Mouse (Mus musculus): ENCODE measurements around the gene Sf3a1.
A peak's percentile ranks its signal among the peaks of the same experiment; 100 is the strongest.
"Not testable (repeated sequence)": the region's sequence is repeated elsewhere in the genome, so short reads cannot be mapped to it uniquely, and the experiment has no call there.

The Sf3a1 gene

GRCm38 (mm10) chr11:4185480-4185879 lies 25.3 kb downstream of the Sf3a1 start:
- DNase-seq (ENCODE audit: low spot score) = not testable (repeated sequence)

DNA sequence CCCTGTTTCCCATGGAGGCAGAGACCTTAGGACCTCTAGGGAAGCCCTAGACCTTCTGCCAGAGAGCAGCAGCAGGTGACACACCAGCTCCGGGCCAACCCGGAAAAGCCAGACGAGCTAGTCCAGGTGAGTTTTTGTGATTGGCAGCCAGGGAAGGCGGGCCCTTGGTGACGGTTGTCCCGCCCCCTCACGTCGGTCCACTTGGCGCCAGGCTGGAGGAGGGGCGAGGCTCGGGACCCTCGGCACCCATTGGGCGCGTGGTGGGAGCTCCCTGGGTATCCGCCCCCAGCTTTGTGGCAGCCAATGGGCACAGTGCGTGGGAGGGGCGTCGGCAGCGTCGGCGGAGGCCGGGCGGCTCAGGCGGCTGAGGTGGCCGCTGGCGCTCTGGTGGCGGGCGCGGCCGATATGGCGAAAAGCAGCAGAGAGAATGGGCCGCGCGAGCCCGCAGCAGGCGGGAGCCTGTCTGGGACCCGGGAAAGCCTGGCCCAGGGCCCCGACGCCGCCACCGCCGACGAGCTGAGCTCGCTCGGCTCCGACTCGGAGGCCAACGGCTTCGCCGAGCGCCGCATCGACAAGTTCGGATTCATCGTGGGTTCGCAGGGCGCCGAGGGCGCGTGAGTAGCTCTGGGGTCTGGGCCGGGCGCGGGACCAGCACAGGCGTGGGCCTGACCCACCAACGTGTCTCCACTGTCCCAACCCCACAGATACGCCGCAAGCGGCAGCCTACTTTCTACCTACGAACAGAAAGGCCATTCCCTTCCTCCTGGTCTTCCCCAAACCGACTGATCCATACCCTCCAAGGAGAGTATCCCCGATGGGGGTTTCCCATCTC lies 26.6 kb downstream of the Sf3a1 start, which contains the start of gene Tbc1d10a:
TSS of gene Tbc1d10a (plus strand) at position 304 of the 832 bp plus-strand sequence.
- peak; percentile 92 for DNase-seq (ENCODE audit: low spot score)

DNA sequence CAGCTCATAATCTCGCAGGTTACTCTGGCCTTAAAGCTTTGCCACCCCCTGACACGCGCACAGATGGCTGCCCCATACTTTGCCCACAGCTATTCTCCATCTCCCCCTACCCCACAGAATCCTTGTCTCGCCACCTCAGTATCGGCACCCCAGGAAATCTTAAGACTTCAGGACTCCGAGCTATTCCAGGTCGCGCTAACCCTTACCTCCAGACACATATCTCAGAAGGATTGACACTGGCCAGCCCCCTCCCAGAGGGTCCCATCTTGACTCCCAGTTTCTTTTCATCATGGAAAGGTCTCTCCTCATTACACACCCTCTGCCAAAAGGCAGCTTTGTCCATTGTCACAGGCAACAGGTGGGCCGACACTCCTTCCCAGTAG lies 27.2 kb downstream of the Sf3a1 start:
- DNase-seq (ENCODE audit: low spot score) = no peak

DNA sequence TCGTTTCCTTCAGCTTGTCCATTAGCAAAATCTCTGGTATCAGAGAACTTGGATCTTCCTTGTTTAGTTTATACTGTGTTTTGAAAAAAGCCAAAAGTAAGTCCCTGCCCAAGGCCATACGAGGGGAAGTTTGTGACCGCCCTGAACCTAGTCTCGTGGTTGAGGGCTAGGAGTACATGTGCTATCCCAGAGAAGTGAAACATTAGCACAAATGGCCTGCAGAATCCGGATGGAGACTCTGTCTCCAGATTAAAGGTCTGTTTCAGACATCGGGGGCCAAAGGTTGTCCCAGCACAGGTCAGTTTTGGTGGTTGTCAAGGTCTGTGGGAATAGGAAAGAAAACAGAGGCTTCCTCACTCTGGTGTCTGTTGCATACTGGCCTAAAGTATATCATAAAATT lies 29.0 kb downstream of the Sf3a1 start:
- DNase-seq (ENCODE audit: low spot score) = no peak

DNA sequence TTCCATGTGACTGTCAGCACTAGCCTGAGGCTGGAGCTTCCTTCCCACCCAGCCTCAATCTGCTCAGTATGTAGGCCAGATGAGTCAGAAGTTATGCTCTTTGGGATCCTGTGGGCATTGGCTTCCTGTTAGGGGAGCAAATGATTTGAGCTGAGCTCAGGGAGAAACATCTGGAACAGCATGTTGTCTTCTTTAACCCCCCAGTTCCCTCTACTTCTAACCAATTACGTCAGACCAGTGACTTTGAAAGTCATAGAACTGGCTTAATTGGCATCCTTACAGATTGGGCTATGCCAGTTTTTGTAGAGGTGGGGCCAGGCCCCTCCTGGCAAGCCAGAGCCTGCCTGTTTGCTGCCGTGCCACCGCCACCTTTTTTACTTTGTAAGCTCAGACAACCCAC lies 30.5 kb downstream of the Sf3a1 start:
- DNase-seq (ENCODE audit: low spot score) = no peak

DNA sequence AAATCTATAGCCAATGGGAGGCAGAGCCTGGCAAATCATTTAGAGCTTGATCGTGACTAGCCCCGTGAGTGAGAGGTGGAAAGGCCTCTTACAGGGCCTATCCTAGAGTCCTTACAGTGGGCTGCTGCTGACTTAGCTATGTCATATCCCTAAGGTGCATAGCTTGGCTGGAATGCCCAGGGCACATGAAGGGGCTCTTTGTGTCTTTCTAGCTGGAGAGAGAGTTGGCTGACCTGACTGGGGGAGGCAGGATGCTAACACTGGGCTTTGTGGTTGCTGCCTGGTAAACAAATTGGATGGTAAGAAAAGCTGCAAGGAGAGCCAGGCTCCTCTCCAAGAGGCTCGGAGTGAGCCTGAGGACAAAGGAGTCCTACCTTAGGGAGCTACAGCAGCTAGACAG lies 32.6 kb downstream of the Sf3a1 start:
- DNase-seq (ENCODE audit: low spot score) = no peak

DNA sequence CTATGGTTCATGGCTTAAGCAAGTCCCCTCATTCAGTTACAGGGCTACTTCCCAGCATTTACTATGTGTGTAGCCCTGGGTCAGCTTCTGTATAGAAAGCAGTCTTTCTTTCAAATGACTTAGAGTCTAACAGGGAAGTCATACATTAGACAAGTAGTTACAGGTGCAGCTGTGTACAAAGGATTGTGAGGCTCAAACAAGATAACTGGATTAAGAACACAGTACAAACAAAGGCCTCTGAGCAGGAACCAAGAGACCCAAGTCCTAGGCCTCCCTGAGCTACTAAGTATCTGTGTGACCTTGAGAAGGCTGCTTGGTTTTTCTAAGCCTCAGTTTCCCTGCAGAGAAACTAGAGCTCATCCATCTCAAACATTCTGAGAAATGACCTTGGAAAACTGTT lies 33.3 kb downstream of the Sf3a1 start:
- no peak for DNase-seq (ENCODE audit: low spot score)

GRCm38 (mm10) chr11:4195597-4196031 lies 35.5 kb downstream of the Sf3a1 start:
- DNase-seq (ENCODE audit: low spot score) = no peak

GRCm38 (mm10) chr11:4196636-4197035 lies 36.5 kb downstream of the Sf3a1 start:
- DNase-seq (ENCODE audit: low spot score) = no peak

DNA sequence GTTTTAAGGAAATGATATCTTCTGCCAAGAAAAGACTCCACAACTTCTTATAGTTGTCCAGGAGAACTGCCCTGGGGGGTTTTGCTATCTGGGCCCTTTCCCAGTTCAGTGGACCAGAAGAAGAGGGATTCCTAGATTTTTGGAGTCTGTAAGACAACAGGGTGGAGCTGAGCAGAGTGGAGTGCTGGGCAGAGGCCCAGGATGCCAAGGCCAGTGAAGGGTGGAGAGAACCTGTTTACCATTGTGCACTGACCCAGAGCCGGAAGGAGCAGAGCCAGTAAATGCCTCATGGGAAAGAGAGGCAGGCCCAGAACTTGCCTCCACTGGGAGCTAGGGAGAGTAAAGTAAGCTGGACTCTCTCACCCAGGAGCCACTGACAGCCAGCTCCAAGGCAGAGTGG lies 37.5 kb downstream of the Sf3a1 start:
- no peak for DNase-seq (ENCODE audit: low spot score)

DNA sequence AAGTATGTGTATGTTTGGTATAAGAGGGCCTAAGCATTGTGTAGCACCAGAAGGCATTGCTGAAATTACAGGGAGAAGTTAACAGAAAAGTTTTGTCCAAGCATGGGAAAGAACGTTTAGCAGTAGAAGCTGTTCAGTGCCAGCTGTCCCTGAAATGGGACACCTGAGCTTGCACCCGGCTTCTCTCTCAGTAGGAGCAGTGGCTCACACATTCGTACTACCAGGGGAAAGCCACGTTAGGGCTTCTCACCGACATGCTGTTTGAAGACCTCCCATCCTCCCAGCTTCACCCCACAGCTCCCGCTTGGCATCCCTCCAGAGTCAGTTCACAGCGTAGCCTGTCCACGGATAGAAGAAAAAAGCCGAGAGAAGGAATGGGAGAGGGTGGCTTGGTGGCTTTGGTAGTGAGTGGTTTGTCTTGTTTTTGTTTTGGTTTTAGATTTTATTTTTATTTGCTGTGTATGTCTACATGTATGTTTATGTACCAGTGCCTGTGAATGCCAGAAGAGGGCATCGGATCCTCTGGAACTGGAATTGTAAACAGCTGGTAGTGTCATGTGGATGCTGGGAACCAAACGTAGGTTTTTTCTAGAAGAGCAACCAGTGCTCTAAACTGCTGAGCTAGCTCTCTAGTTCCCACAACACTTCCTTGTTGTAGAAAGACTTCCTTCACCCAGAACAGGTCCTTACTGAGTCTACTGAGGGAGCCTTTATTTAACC lies 42.0 kb downstream of the Sf3a1 start:
- DNase-seq (ENCODE audit: low spot score) = no peak

GRCm38 (mm10) chr11:4202995-4203704 lies 43.0 kb downstream of the Sf3a1 start:
- no peak for DNase-seq (ENCODE audit: low spot score)

- DNase-seq (ENCODE audit: low spot score) = no peak
These were observed 43.5 kb downstream of the Sf3a1 start for GRCm38 (mm10) chr11:4203705-4204074.

DNA sequence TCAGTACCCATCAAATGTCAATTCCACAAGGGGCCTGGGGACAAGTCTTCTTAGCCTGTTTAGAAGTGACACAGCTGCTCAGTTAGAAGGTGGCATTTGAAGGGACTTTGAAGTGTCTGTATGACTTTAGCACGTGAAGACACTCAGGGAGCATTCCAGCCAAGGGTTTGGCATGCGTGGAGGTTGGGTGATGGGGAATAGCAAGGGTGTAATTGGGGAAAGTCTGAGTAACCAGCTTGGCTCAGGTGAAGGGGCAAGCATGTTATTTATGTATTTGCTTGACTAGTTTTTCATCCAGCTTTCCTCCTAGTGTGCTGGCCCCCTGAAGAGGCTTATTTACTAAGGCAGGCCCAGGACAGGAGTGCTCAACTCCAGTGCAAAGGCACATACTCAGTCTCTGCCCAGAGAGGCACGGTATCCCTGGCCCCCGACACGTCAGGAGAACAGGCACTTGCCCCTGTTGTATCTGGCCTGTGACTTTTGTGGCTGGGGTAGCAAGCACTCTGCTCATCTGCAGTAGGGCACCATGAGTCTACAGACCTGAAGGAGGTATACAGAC lies 45.0 kb downstream of the Sf3a1 start:
- no peak for DNase-seq (ENCODE audit: low spot score)

DNA sequence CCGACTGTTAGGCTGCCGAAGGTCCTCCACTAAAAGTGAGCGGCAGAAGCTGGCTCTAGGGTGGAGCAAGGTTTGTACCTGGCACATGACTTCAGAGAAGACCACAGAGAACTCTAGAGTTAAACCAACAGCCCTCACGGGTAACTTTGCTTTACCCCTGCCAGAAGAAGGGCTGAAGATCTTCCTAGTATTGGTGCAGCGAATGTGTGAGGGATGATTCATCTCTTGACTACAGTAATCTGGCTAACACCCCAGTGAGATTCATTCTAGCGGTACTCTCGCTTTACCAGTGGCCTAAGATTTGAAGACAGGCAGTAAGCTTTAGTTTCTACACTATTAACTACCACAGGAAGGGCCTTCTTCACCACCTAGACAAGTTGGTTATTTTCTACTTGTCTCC lies 45.8 kb downstream of the Sf3a1 start:
- DNase-seq (ENCODE audit: low spot score) = no peak

DNA sequence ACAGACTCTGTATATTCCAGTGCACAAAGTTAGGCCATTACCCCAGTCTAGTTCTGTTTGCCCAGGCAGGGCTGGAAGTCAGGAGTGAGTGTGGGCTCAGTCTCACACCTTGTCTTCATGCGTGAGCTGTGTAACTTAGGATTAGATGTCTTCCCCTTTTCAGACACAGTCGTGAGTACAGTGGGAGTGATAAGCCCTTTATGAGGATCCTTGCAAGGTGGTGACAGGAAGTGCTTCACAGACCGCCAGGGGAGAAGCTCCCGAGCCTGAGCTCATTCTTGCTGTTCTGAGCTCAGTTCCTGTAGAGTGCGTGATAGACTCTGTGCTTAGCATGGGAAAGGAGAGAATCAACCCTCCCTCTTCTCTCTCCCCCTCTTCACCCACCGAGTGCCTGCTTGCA lies 46.4 kb downstream of the Sf3a1 start:
- no peak for DNase-seq (ENCODE audit: low spot score)

DNA sequence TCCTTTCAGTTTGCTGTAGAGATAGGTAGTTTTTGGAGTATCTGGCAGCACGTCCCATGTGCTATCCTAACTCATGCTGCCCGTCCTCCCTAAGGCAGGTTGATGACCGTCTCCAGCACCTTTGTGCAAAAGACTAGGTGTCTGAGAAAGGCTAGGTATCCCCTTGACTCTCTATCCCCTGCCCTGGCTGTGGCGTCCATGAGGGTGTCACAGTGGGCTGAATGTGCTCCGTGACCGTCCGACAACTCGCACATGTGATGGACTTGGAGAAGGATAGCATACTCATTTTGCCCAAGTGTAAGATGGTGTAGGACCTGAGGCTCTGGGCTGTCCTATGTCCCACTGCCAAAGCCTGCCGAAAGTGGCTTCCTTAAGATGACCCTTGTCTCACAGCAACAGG lies 47.5 kb downstream of the Sf3a1 start:
- DNase-seq (ENCODE audit: low spot score) = no peak

DNA sequence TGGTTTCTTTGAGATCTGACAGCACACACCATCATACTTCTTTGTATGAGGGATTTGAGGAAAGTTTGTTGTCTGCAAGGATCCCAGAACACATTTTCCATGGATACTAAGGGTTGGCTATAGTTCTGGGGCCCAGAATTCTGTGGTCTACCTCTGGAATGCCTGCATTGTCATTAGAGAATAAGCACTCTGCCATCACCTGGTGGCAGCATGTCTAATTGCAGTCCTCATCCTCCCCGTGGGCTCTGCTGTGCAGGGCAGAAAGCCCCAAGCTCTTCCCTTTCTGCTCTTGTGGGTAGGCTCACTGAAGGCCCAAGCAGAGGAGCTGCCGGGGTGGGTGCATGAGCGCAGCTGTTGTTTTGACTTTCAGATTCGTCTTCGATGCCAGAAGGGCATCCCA lies 49.4 kb downstream of the Sf3a1 start:
- DNase-seq (ENCODE audit: low spot score) = no peak

GRCm38 (mm10) chr11:4210786-4211185 lies 50.6 kb downstream of the Sf3a1 start:
- DNase-seq (ENCODE audit: low spot score) = no peak

DNA sequence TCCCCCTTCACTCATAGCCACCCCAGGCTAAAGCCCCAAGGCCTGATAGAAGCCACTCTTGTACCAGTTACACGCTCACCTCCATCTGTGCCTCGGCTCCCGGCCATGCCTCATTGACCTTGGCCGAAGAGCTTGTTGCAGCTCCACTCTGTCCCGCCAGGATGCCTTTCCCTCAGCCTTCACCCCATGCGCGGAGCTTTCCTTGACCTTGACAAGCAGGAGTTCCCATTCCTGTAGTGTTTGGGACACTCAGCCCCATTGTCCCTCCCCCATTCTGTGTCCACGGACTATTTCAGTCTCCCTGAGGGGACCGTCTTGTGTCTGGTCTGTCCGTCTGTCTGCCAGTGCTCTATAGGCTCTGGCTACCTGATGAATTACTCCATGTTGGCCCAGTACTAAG lies 53.0 kb downstream of the Sf3a1 start:
- DNase-seq (ENCODE audit: low spot score) = no peak

DNA sequence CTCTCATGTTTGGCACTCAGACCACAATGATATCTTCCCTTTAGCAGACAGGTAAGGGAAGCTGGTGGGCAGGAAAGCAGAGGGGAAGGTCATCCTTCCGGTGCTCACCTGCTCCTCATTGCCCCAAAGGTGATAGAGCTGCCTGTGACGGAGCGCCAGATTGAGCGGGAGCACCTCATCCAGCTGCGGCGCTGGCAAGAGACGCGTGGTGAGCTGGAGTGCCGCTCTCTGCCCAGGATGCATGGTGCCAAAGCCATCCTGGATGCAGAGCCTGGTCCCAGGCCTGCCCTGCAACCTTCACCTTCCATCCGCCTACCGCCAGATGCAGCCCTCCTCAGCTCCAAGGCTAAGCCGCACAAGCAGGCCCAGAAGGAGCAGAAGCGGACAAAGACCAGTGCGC lies 54.4 kb downstream of the Sf3a1 start:
- DNase-seq (ENCODE audit: low spot score) = no peak

DNA sequence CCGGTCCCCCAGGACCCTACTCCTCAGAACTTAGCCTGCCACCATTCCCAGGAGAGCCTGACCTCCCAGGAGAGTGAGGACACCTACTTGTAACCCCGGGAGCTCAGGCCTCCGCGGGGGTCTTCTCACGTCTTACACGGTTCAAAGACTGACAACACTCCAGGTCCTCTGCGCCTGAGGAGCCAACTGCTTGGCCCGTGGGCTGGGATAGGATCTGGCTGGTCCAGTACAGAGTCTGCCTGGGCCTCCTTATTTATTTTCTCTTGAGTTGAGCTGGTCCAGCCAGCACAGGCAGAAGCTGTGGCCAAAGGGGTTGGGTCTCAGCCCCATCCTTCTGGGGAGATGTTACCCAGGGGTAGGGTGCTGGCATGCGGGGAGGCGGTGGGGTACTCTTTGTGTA lies 54.9 kb downstream of the Sf3a1 start:
- DNase-seq (ENCODE audit: low spot score) = no peak

Measured in ovary, postnatal 10 days (tissue).